Mouse (Mus musculus) forebrain, embryonic 12.5 days (tissue): ENCODE measurements at regions not wholly inside any gene's neighbourhood (a gene's known extent, or its start where the extent isn't known, plus 50 kb on each side); places are given as distances from the start of the nearest gene placed in this dataset.
A peak's percentile ranks its signal among the peaks of the same experiment; 100 is the strongest.

Experiments
- ATAC-seq: fragments of 200-750 bp; cut with Nextera tagmentation; 2 replicates; pipeline ENCODE4 v1.8.0; 2017; ENCODE audit warnings: moderate TSS enrichment; ENCODE audit not compliant: low FRiP score
- H3K27ac ChIP-seq: fragments of 300-500 bp; sonication (generic); 2 replicates; pipeline ENCODE4 v1.5.1; 2016; ENCODE audit warnings: mild to moderate bottlenecking
- H3K27me3 ChIP-seq: fragments of 300-500 bp; sonication (generic); 2 replicates; pipeline ENCODE4 v1.6.1; 2016; ENCODE audit warnings: mild to moderate bottlenecking
- H3K36me3 ChIP-seq: fragments of 300-500 bp; sonication (generic); replicated peaks from 2 replicates; pipeline ENCODE4 v1.6.1; 2016; ENCODE audit warnings: mild to moderate bottlenecking
- H3K4me1 ChIP-seq: fragments of 300-500 bp; sonication (generic); 2 replicates; pipeline ENCODE4 v1.6.1; 2016
- H3K4me2 ChIP-seq: fragments of 300-500 bp; sonication (generic); 2 replicates; pipeline ENCODE4 v1.6.1; 2016; ENCODE audit warnings: mild to moderate bottlenecking, moderate library complexity
- H3K4me3 ChIP-seq: fragments of 300-500 bp; sonication (generic); replicated peaks from 2 replicates; pipeline ENCODE4 v1.5.1; 2016; ENCODE audit warnings: mild to moderate bottlenecking
- H3K9ac ChIP-seq: fragments of 300-500 bp; sonication (generic); 2 replicates; pipeline ENCODE4 v1.6.1; 2016; ENCODE audit warnings: mild to moderate bottlenecking
- H3K9me3 ChIP-seq: fragments of 300-500 bp; sonication (generic); 2 replicates; pipeline ENCODE4 v1.6.1; 2016
- WGBS: fragments of 180-500 bp; shearing (Covaris S2); methylation state at CpG from one replicate; pipeline ENCODE4 v1.1.7; 2016; 5-methylcytosine and 5-hydroxymethylcytosine counted together

GRCm38 (mm10) chr15:93948902-93949301 is 353.2 kb upstream of the Prickle1 start:
- no peak for ATAC-seq
- H3K27me3 ChIP-seq = no peaks in the 10 kb centered on the region
- no peaks in the 10 kb centered on the region for H3K36me3 ChIP-seq
- WGBS = 75% methylated on average over 4 of the region's 4 CpGs
- H3K27ac ChIP-seq = no peak overlapping the region
- no peaks in the 10 kb centered on the region for H3K9me3 ChIP-seq
- H3K4me3 ChIP-seq = no peak overlapping the region
- no peaks in the 10 kb centered on the region for H3K4me1 ChIP-seq
- no peak overlapping the region for H3K4me2 ChIP-seq
- no peak overlapping the region for H3K9ac ChIP-seq

GRCm38 (mm10) chr15:93943545-93943944 is 347.9 kb upstream of the Prickle1 start:
- H3K4me1 ChIP-seq = no peaks in the 10 kb centered on the region
- no peaks in the 10 kb centered on the region for H3K36me3 ChIP-seq
- H3K27ac ChIP-seq = no peak overlapping the region
- no peaks in the 10 kb centered on the region for H3K27me3 ChIP-seq
- H3K4me2 ChIP-seq = no peak overlapping the region
- H3K4me3 ChIP-seq = no peak overlapping the region
- H3K9me3 ChIP-seq = no peaks in the 10 kb centered on the region
- no peak for ATAC-seq
- no peak overlapping the region for H3K9ac ChIP-seq
- 91% methylated on average over 12 of the region's 12 CpGs for WGBS

DNA sequence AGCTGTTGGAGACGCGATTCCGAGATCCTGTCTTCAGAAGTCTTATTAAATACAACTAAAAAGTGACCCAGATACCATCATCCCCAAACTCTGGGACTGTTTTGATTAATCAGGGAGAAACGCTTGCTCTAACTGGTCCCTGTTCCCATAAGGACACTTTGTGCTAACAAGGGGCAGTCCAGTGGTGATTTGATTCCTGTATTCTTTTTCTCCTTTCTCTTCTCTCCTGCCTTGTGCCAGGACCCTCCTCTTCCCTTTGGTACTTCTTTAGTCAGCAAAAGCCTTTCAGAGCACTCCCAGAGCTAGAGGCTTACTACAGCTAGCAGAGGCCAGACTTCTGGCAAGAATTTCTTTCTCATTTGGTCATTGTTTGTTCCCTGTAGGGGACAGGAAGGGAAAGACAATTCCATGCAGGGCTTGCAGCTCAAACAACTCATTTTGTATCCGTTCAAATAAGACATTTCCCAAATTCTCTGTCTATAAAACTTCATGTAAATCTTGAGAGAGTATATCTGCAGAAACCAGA is 337.3 kb upstream of the Prickle1 start:
- Histone ChIP-seq H3K27me3 (no peaks in the 10 kb centered on the region), H3K4me3 (no peak overlapping the region), H3K9ac (no peak overlapping the region), H3K4me1 (peaks cover 3% of the 10 kb centered on the region; the same call in 1 of the 2 replicates), H3K4me2 (no peak overlapping the region), H3K36me3 (no peaks in the 10 kb centered on the region), H3K27ac (peak overlapping the region; percentile 36; the same call in 1 of the 2 replicates), H3K9me3 (no peaks in the 10 kb centered on the region)
- 32% methylated on average over 5 of the region's 5 CpGs for WGBS
- no peak for ATAC-seq

- H3K4me1 ChIP-seq = no peaks in the 10 kb centered on the region
- H3K4me3 ChIP-seq = no peak overlapping the region
- no peak overlapping the region for H3K4me2 ChIP-seq
- no peak overlapping the region for H3K27ac ChIP-seq
- H3K9ac ChIP-seq = no peak overlapping the region
- no peaks in the 10 kb centered on the region for H3K9me3 ChIP-seq
- no peaks in the 10 kb centered on the region for H3K27me3 ChIP-seq
- H3K36me3 ChIP-seq = no peaks in the 10 kb centered on the region
- WGBS = 38% methylated on average over 6 of the region's 6 CpGs
- no peak for ATAC-seq
These were observed 331.2 kb upstream of the Prickle1 start for GRCm38 (mm10) chr15:93926842-93927241.

- ATAC-seq = no peak
- H3K9me3 ChIP-seq = no peaks in the 10 kb centered on the region
- no peak overlapping the region for H3K27ac ChIP-seq
- no peaks in the 10 kb centered on the region for H3K27me3 ChIP-seq
- no peak overlapping the region for H3K4me3 ChIP-seq
- H3K36me3 ChIP-seq = no peaks in the 10 kb centered on the region
- H3K4me2 ChIP-seq = no peak overlapping the region
- no peak overlapping the region for H3K9ac ChIP-seq
- H3K4me1 ChIP-seq = no peaks in the 10 kb centered on the region
These were observed 330.6 kb upstream of the Prickle1 start for GRCm38 (mm10) chr15:93926262-93926661.

GRCm38 (mm10) chr15:93921457-93922234 is 326.0 kb upstream of the Prickle1 start:
- Histone ChIP-seq H3K27me3 (no peaks in the 10 kb centered on the region), H3K27ac (no peak overlapping the region), H3K9ac (no peak overlapping the region), H3K9me3 (no peaks in the 10 kb centered on the region), H3K36me3 (no peaks in the 10 kb centered on the region), H3K4me3 (no peak overlapping the region), H3K4me2 (no peak overlapping the region), H3K4me1 (no peaks in the 10 kb centered on the region)
- WGBS = 88% methylated on average over 6 of the region's 6 CpGs
- ATAC-seq = no peak

GRCm38 (mm10) chr15:93920996-93921395 is 325.3 kb upstream of the Prickle1 start:
- no peak overlapping the region for H3K27ac ChIP-seq
- H3K4me1 ChIP-seq = no peaks in the 10 kb centered on the region
- no peak overlapping the region for H3K9ac ChIP-seq
- ATAC-seq = no peak
- no peaks in the 10 kb centered on the region for H3K9me3 ChIP-seq
- H3K4me3 ChIP-seq = no peak overlapping the region
- no peaks in the 10 kb centered on the region for H3K36me3 ChIP-seq
- no peak overlapping the region for H3K4me2 ChIP-seq
- H3K27me3 ChIP-seq = no peaks in the 10 kb centered on the region
- WGBS = 87% methylated on average over 5 of the region's 5 CpGs

DNA sequence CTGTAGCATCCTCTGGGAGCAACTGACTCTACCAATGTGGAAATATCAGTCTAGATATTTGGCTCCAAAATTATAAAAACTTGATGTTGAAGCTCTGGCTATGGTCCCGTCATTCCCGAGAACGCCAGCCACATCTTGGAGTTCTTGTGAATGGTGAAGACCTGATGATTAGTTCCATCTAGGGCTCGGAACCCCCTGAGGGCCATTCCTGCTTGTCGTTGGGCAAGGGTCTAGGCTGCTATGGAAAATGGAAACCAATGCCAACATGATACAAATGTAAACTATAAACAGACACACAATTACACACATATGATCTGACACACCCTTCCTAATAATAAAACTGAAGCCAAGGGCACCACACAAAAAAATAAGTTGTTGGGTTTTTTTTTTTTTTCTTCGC is 323.9 kb upstream of the Prickle1 start:
- H3K27me3 ChIP-seq = no peaks in the 10 kb centered on the region
- H3K36me3 ChIP-seq = no peaks in the 10 kb centered on the region
- H3K27ac ChIP-seq = no peak overlapping the region
- no peaks in the 10 kb centered on the region for H3K4me1 ChIP-seq
- no peak overlapping the region for H3K9ac ChIP-seq
- no peak for ATAC-seq
- 80% methylated on average over 6 of the region's 6 CpGs for WGBS
- H3K4me2 ChIP-seq = no peak overlapping the region
- no peak overlapping the region for H3K4me3 ChIP-seq
- H3K9me3 ChIP-seq = no peaks in the 10 kb centered on the region

GRCm38 (mm10) chr15:93916856-93917255 is 321.2 kb upstream of the Prickle1 start:
- WGBS = 63% methylated on average over 3 of the region's 3 CpGs
- Histone ChIP-seq H3K36me3 (no peaks in the 10 kb centered on the region), H3K9me3 (no peaks in the 10 kb centered on the region)

GRCm38 (mm10) chr15:93913462-93913861 is 317.8 kb upstream of the Prickle1 start:
- no peak overlapping the region for H3K27ac ChIP-seq
- 82% methylated on average over 5 of the region's 5 CpGs for WGBS
- no peak overlapping the region for H3K4me2 ChIP-seq
- no peaks in the 10 kb centered on the region for H3K9me3 ChIP-seq
- H3K36me3 ChIP-seq = no peaks in the 10 kb centered on the region
- no peak for ATAC-seq
- H3K9ac ChIP-seq = no peak overlapping the region
- H3K27me3 ChIP-seq = no peaks in the 10 kb centered on the region
- H3K4me3 ChIP-seq = no peak overlapping the region
- peaks cover 17% of the 10 kb centered on the region for H3K4me1 ChIP-seq

More at GRCm38 (mm10) chr15:93916856-93917255, 321.2 kb upstream of the Prickle1 start:
- no peak overlapping the region for H3K27ac ChIP-seq
- H3K4me1 ChIP-seq = peaks cover 8% of the 10 kb centered on the region
- H3K4me3 ChIP-seq = no peak overlapping the region
- H3K27me3 ChIP-seq = no peaks in the 10 kb centered on the region
- ATAC-seq = no peak
- H3K4me2 ChIP-seq = no peak overlapping the region
- no peak overlapping the region for H3K9ac ChIP-seq

- no peak for ATAC-seq
- H3K9ac ChIP-seq = no peak overlapping the region
- H3K27ac ChIP-seq = no peak overlapping the region
- no peak overlapping the region for H3K4me3 ChIP-seq
- peaks cover 17% of the 10 kb centered on the region for H3K4me1 ChIP-seq
- 64% methylated on average over 7 of the region's 7 CpGs for WGBS
- no peaks in the 10 kb centered on the region for H3K27me3 ChIP-seq
- H3K9me3 ChIP-seq = no peaks in the 10 kb centered on the region
- H3K36me3 ChIP-seq = no peaks in the 10 kb centered on the region
- H3K4me2 ChIP-seq = no peak overlapping the region
These were observed 317.4 kb upstream of the Prickle1 start for GRCm38 (mm10) chr15:93913041-93913440.

DNA sequence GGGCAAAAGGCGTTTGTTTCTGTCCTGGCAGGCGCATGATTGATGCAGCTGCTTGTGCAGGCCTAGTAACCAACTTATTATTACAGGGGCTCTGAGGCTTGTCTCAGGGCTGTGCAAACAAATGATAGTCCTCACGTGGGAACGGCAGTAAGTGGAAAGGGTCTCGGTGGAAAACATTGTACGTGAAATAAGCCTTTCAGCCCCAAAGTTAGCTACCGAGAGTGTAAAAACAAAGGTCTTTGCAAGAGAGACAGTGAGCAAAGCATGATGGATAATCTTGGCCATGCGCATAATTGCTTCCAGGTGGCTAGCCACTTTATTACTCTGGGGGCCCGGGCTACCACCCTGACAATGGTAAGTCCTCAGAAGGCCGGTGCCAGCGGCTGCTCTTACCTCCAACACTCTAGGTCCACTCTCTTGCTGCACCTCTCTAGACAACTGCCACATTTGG is 315.3 kb upstream of the Prickle1 start:
- Histone ChIP-seq H3K27me3 (no peaks in the 10 kb centered on the region), H3K27ac (no peak overlapping the region), H3K4me3 (no peak overlapping the region), H3K36me3 (no peaks in the 10 kb centered on the region), H3K4me2 (peak overlapping the region; percentile 1; the same call in 1 of the 2 replicates), H3K9me3 (no peaks in the 10 kb centered on the region), H3K9ac (no peak overlapping the region), H3K4me1 (peaks cover 17% of the 10 kb centered on the region)
- no peak; the same call in 1 of the 2 replicates for ATAC-seq
- WGBS = 31% methylated on average over 11 of the region's 11 CpGs

GRCm38 (mm10) chr15:93910158-93910557 is 314.5 kb upstream of the Prickle1 start:
- Histone ChIP-seq H3K27ac (no peak overlapping the region), H3K4me2 (no peak overlapping the region), H3K36me3 (no peaks in the 10 kb centered on the region), H3K4me3 (no peak overlapping the region), H3K4me1 (peaks cover 17% of the 10 kb centered on the region), H3K9me3 (no peaks in the 10 kb centered on the region), H3K27me3 (no peaks in the 10 kb centered on the region), H3K9ac (no peak overlapping the region)
- ATAC-seq = no peak
- 89% methylated on average over 3 of the region's 3 CpGs for WGBS
